Mouse (Mus musculus) T-cell, adult 2 months (primary cell): ENCODE measurements at regions not wholly inside any gene's neighbourhood (a gene's known extent, or its start where the extent isn't known, plus 50 kb on each side); places are given as distances from the start of the nearest gene placed in this dataset.

ENCODE experiments used
- DNase-seq: peaks from one replicate; pipeline ENCODE4 v3.0.0; 2022; ENCODE audit warnings: low spot score

DNA sequence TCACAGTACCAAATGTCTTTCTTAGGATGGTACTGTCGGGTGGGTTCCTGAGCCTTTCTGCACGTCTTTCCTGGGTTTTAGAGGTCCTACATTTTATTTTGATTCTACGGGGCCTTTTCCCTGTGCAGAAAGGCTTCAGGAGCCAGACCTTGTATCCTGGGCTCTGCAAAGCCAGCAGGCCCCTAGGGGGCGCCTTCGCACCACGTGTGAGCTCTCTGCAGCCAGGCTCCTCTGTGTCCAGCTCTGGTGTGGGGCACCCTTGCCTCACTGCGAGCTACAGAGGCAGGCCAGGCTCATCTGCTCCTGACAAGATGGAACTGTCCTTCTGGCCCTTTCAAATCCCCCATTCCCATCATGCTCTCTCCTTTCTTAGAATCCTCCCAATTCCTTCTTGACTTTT, 53.3 kb upstream of the Usp3 start:
- peak; percentile 72 for DNase-seq

DNA sequence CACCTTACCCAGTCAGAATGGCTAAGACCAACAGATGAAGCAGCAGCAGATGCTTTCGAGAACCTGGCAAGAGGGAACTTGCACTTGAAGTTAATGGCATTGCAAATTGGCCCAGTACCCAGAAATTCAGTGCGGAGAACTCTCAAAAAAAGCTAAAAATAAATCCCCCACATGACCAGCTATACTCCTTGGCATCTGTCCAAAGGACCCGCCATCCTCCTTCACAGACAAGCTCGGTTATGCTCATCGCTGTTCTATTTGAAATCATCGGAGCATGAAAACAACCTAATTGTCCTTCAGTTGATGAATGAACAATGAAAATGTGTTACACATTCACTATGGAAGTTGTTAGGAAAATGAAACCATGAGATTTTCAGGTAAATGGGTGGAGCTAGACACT, 58.4 kb upstream of the Usp3 start:
- DNase-seq, result no peak

DNA sequence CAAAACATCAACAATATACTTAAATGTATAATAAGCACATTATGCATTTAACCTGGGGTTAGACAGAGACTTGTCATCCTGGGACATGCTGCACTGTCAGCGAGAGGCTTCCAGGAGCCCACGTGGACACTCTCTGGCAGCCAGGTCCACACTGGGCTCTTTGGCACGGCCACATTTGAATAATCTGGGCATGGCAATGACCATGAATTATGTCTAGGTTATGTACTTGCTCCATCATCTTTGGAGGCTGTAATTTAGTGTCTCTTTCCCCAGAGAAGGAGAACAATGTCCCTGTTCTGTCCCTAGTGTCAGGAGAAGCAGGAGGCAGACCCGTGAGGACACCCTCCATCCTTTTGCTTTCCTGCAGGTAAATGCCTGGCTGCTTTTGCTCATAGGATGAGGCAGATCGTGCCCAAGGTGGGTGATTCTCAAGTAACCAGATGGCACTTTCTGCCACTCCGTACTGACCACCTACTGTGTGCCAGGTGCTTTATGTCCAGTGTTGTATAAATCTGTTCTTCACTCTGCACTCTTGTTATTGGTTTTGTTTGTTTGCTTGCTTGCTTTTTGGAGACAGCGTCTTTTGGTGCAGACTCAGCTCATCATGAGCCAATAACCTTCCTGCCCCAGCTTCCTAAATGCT, 56.2 kb upstream of the Car12 start:
- DNase-seq, result no peak

DNA sequence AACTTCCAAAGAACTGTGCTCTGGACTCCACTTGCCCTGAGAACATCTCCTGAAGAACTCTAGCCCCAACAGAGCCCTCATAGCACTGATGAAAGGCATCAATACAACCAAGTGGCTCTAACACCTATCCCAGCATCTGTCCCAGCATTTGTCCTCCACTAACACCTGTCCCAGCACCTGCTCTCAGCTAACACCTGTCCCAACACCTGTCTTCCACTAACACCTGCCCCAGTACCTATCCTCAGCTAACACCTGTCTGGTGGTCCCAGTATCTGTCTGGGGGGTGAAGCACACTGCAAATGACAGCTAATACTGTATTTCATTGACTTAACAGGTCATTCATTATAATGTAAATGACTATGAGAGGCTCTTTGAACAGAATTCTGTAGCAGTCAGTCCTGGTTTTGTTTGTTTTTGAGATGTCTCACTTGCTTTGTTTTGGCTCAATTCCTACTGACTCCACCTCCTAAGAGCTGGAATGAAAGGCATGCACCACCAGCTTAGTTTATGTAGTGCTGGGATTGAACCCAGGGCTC, 54.7 kb upstream of the Car12 start:
- DNase-seq, result no peak

DNA sequence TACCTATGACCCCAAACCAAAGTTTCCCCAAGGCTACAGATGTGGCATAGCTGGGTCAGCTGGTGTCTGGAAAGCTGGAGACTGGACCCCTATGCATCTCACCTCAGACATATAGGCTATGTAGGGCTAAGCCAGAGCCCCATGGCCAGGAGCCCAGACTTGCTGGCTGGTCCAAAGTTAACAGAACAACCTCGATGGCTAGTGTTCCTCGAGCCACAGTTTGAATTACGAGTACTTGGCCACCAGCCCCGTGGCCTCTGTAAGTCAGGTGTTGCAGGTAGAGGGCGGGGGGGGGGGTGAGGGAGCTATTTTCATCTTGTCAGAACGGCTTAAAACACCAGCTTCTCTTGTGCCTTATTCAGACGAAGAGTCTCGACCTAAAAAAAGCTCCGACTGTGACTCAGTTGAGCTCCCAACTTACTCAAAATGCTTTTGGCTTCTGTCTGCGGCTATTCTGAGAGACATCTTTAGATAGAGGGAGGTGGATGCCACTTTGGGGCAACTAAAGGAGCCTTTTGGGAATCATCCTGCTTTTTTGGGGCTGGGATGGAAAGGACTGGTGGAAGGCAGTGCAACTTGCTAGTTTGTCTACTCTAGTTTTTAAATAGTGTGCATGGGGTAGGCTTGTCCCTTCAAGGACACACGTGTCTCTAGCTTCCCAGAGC, 53.6 kb upstream of the Car12 start:
- DNase-seq, result no peak

DNA sequence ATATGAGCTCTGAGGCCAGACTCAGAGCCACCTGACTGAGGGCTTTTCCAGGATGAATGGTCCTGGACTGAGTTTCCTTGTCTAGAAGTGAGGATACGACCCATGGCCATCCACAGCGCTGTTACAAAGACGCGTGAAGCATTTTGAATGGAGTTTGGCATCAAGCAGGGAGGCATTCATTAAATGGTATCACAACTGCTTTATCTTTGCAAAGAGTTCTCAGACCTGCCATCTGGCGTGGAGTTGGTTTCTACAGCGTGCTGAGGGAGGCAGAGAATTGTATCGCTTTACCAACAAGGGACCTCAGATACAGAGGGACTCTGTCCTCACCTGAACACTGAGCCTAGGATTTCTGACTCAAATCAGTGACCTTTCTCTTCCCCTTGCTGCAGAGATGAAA, 51.9 kb upstream of the Car12 start:
- DNase-seq, result no peak

DNA sequence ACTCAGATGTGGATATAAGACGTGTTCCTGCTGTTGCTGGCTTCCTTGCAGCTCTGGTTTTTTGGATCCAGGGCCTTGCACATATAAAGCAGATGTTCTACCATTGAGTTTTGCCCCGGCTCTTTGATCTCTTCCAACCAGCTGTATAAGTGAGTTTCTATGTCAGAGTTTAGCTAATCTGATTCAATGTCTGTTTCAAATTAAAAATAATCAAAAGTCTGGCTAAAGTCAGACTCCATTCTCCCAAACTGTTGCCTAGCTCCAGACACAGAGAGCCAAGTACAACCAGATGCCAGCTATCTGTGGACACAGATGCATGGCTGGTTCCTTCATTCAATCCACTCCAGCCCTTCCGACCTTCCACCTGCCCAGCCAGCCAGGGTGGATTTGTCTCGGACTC, 51.0 kb upstream of the Car12 start:
- DNase-seq, result no peak
